Mouse (Mus musculus) olfactory bulb, adult 2 months (tissue): ENCODE results near the gene Cacna1d.

Source experiments
- CTCF ChIP-seq: fragments of 200-500 bp; IDR thresholded peaks from 2 replicates; pipeline ENCODE4 v1.5.1; 2012; ENCODE audit warnings: low read depth, mild to moderate bottlenecking, low read length, moderate library complexity; ENCODE audit not compliant: insufficient read depth
- POLR2A ChIP-seq: fragments of 200-500 bp; IDR thresholded peaks from 2 replicates; pipeline ENCODE4 v1.6.1; 2012; ENCODE audit warnings: mild to moderate bottlenecking, low read depth, low read length, moderate library complexity; ENCODE audit not compliant: insufficient read depth

GRCm38 (mm10) chr14:30017794-30018462 is 473.3 kb downstream of the Cacna1d start:
- no peak for TF ChIP-seq CTCF
- TF ChIP-seq POLR2A = no peak
